Mouse (Mus musculus): Measurements from ENCODE around the gene Reg2. TPM values are rescaled to one million over a fixed set of nuclear protein-coding genes. Genes with fewer than 3 reads are reported as not detected.
A peak's percentile ranks its signal among the peaks of the same experiment; 100 is the strongest.
"Not testable (repeated sequence)": the region's sequence is repeated elsewhere in the genome, so short reads cannot be mapped to it uniquely, and the experiment has no call there.

The Reg2 gene
- not detected in 2 replicates for polyA plus RNA-seq (2015; fragmentation: Nextera tagmentation; extraction: Ambion mirVana)

GRCm38 (mm10) chr6:78395323-78395722 lies at the start of gene Reg2:
Gene Reg2 (plus strand): TSS chr6:78395623.
- not testable (repeated sequence) for H3K4me2 ChIP-seq (ENCODE audit: low read depth, low read length); ATAC-seq; H3K36me3 ChIP-seq (ENCODE audit: control insufficient read depth, insufficient read depth, low read length); H3K9me3 ChIP-seq (ENCODE audit: control insufficient read depth, low read length); H3K9ac ChIP-seq (ENCODE audit: low read depth, low read length); H3K4me1 ChIP-seq (ENCODE audit: control insufficient read depth, insufficient read depth, low read length); H3K4me3 ChIP-seq (ENCODE audit: low read length); H3K27ac ChIP-seq (ENCODE audit: low read length); H3K27me3 ChIP-seq (replicated peaks; ENCODE audit: control insufficient read depth, insufficient read depth, low read length)
- WGBS: 95% methylated on average over 4 of the region's 17 CpGs

DNA sequence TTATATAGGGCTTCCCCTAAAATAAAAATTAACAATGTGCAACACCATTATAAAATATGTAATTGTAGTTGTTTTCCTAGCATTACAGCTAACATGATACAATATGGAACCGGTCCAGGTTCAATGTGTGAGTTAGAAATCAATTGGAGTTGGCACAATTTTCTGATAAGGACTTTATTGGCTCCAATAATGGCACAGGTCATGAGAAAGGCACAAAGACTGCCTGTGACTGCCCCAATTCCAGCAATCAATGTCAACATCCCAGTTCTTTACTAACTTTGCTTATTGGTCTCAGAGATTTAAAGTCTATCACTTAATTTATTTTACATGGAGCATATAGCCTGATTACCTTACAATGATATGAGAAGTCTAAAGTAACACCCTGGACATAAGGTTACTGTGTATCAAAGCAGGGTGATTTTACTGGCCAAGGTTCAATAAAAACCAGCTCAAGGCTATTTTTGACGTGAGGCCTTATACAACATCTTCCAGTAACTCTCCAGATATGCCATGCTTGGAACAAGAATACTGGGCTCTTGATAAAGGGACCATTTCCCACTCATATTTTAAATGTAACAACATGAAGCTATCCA lies 33.4 kb upstream of the Reg2 start:
- Histone ChIP-seq H3K4me2 (ENCODE audit: low read depth, low read length) (no peak overlapping the region), H3K9ac (ENCODE audit: low read depth, low read length) (no peak overlapping the region), H3K27me3 (replicated peaks; ENCODE audit: control insufficient read depth, insufficient read depth, low read length) (no peaks in the 10 kb centered on the region), H3K9me3 (ENCODE audit: control insufficient read depth, low read length) (no peaks in the 10 kb centered on the region), H3K27ac (ENCODE audit: low read length) (no peak overlapping the region), H3K4me1 (ENCODE audit: control insufficient read depth, insufficient read depth, low read length) (no peaks in the 10 kb centered on the region), H3K36me3 (ENCODE audit: control insufficient read depth, insufficient read depth, low read length) (no peaks in the 10 kb centered on the region), H3K4me3 (ENCODE audit: low read length) (no peak overlapping the region)
- WGBS: 50% methylated on average over 2 of the region's 2 CpGs
- peak; percentile 92 for ATAC-seq

GRCm38 (mm10) chr6:78370357-78370756 lies 25.1 kb upstream of the Reg2 start, which contains the start of gene Reg3b:
Gene Reg3b (plus strand): TSS chr6:78370657.
- Histone ChIP-seq H3K4me2 (ENCODE audit: low read depth, low read length) (no peak within 1 kb of the TSS), H3K9me3 (ENCODE audit: control insufficient read depth, low read length) (no peaks in the 10 kb centered on the region), H3K27me3 (replicated peaks; ENCODE audit: control insufficient read depth, insufficient read depth, low read length) (no peaks in the 10 kb centered on the region), H3K4me1 (ENCODE audit: control insufficient read depth, insufficient read depth, low read length) (no peaks in the 10 kb centered on the region), H3K4me3 (ENCODE audit: low read length) (no peak within 1 kb of the TSS), H3K36me3 (ENCODE audit: control insufficient read depth, insufficient read depth, low read length) (no peaks in the 10 kb centered on the region), H3K27ac (ENCODE audit: low read length) (no peak within 1 kb of the TSS), H3K9ac (ENCODE audit: low read depth, low read length) (no peak within 1 kb of the TSS)
- 44% methylated on average over 2 of the region's 2 CpGs for WGBS
- ATAC-seq: no peak; the same call in 1 of the 2 replicates

DNA sequence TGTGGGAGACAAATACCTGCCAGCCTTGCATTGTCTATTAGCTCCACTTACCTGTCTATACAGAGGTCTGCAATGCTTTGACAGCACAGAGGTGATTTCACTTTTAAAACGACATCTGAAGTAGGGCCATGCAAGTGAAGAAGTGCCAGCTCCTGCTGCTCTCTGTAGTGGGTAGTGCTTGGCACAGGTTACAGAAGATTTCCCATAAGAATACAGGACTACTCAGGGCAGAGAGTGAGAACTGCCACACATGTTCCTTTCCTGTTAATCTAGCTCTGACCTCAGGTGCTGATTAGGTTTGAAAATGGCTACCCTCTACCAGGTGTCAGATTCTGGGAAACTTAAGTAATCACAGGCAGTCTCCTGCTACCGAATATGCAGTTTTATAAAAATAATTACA lies 16.7 kb upstream of the Reg2 start, which contains the start of gene Reg3d:
Reg3d (minus strand) TSS at position 101 of the 400 bp plus-strand sequence.
- Histone ChIP-seq H3K4me3 (ENCODE audit: low read length) (no peak within 1 kb of the TSS), H3K4me1 (ENCODE audit: control insufficient read depth, insufficient read depth, low read length) (no peaks in the 10 kb centered on the region), H3K36me3 (ENCODE audit: control insufficient read depth, insufficient read depth, low read length) (no peaks in the 10 kb centered on the region), H3K27ac (ENCODE audit: low read length) (no peak within 1 kb of the TSS), H3K27me3 (replicated peaks; ENCODE audit: control insufficient read depth, insufficient read depth, low read length) (no peaks in the 10 kb centered on the region), H3K9me3 (ENCODE audit: control insufficient read depth, low read length) (no peaks in the 10 kb centered on the region), H3K9ac (ENCODE audit: low read depth, low read length) (no peak within 1 kb of the TSS), H3K4me2 (ENCODE audit: low read depth, low read length) (no peak within 1 kb of the TSS)
- WGBS: 77% methylated on average over 2 of the region's 2 CpGs
- no peak for ATAC-seq

DNA sequence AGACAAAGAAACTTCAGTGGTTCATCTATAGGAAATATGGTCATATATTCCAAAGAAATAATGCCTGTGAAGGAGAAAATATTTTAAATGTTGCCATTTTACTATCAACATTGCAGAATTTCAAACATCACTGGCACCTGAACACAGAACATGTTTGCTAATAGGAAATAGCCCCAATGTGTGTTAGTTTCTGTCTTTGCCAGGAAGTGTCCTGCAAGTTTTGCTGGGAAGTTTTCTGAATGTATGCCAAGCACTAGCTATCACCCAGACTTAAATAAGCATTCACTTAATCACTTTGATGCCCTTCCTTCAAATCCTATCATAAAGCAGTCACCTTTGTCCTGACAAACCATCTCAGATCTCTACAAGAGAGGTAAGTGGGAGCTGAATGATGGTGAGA lies 15.0 kb upstream of the Reg2 start, which contains the start of gene Reg3a:
Reg3a (plus strand) TSS at position 301 of the 400 bp plus-strand sequence.
- Histone ChIP-seq H3K36me3 (ENCODE audit: control insufficient read depth, insufficient read depth, low read length) (no peaks in the 10 kb centered on the region), H3K27ac (ENCODE audit: low read length) (no peak within 1 kb of the TSS), H3K4me2 (ENCODE audit: low read depth, low read length) (no peak within 1 kb of the TSS), H3K9me3 (ENCODE audit: control insufficient read depth, low read length) (no peaks in the 10 kb centered on the region), H3K27me3 (replicated peaks; ENCODE audit: control insufficient read depth, insufficient read depth, low read length) (no peaks in the 10 kb centered on the region), H3K4me1 (ENCODE audit: control insufficient read depth, insufficient read depth, low read length) (no peaks in the 10 kb centered on the region), H3K4me3 (ENCODE audit: low read length) (no peak within 1 kb of the TSS), H3K9ac (ENCODE audit: low read depth, low read length) (no peak within 1 kb of the TSS)
- ATAC-seq: no peak

DNA sequence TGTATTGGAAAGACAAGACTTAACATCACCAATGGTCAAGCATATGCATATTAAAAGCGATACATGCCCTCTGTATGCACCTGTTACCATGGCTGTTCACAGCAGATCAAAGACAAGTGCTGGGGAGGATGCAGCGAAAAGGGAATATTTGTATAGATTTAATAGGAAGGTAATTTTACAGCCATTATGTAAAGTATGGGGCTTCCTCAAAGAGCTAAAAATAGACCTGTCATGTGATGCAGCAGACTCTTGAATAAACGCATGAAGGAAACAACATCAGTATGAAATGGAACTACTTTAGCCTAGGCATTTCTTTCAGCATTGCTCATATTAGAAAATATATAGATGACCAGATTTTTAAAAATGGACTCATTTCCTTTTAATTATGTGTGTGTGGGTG lies 9.8 kb upstream of the Reg2 start:
- no peak overlapping the region for H3K27ac ChIP-seq (ENCODE audit: low read length)
- H3K9ac ChIP-seq (ENCODE audit: low read depth, low read length): no peak overlapping the region
- no peaks in the 10 kb centered on the region for H3K36me3 ChIP-seq (ENCODE audit: control insufficient read depth, insufficient read depth, low read length)
- no peak overlapping the region for H3K4me2 ChIP-seq (ENCODE audit: low read depth, low read length)
- no peaks in the 10 kb centered on the region for H3K4me1 ChIP-seq (ENCODE audit: control insufficient read depth, insufficient read depth, low read length)
- no peaks in the 10 kb centered on the region for H3K9me3 ChIP-seq (ENCODE audit: control insufficient read depth, low read length)
- ATAC-seq: no peak
- WGBS: 83% methylated on average over 3 of the region's 3 CpGs
- H3K27me3 ChIP-seq (replicated peaks; ENCODE audit: control insufficient read depth, insufficient read depth, low read length): no peaks in the 10 kb centered on the region
- H3K4me3 ChIP-seq (ENCODE audit: low read length): no peak overlapping the region

GRCm38 (mm10) chr6:78422411-78422810 lies 27.0 kb downstream of the Reg2 start, which contains the start of gene Reg1:
Gene Reg1 (plus strand): TSS chr6:78422711.
- not testable (repeated sequence) for H3K4me1 ChIP-seq (ENCODE audit: control insufficient read depth, insufficient read depth, low read length); H3K9me3 ChIP-seq (ENCODE audit: control insufficient read depth, low read length); ATAC-seq; H3K9ac ChIP-seq (ENCODE audit: low read depth, low read length); H3K27ac ChIP-seq (ENCODE audit: low read length); H3K4me3 ChIP-seq (ENCODE audit: low read length); H3K36me3 ChIP-seq (ENCODE audit: control insufficient read depth, insufficient read depth, low read length); H3K4me2 ChIP-seq (ENCODE audit: low read depth, low read length); H3K27me3 ChIP-seq (replicated peaks; ENCODE audit: control insufficient read depth, insufficient read depth, low read length)

DNA sequence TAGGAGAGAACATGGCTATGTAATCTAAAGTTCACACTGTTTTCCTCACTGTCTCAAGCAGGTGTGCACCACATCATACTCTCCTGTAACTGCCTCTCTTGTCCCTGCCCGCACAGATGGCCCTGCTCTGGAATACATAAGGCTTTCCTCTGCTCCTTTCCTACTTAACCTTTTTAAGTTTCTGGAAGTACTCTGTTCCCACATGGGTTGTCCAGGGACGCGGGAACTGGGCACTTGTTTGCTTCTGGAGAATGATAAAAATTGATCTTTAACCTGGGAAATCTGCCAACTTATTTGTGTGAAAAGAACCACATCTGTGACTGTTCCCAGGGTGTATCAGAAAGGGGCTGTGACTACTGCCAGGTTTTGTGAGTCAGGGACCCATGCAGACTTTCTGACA lies 30.1 kb downstream of the Reg2 start:
- no peaks in the 10 kb centered on the region for H3K4me1 ChIP-seq (ENCODE audit: control insufficient read depth, insufficient read depth, low read length)
- no peaks in the 10 kb centered on the region for H3K27me3 ChIP-seq (replicated peaks; ENCODE audit: control insufficient read depth, insufficient read depth, low read length)
- 65% methylated on average over 3 of the region's 3 CpGs for WGBS
- H3K9ac ChIP-seq (ENCODE audit: low read depth, low read length): no peak overlapping the region
- no peak overlapping the region for H3K4me2 ChIP-seq (ENCODE audit: low read depth, low read length)
- no peak overlapping the region for H3K4me3 ChIP-seq (ENCODE audit: low read length)
- no peaks in the 10 kb centered on the region for H3K9me3 ChIP-seq (ENCODE audit: control insufficient read depth, low read length)
- peak; percentile 80 for ATAC-seq
- H3K36me3 ChIP-seq (ENCODE audit: control insufficient read depth, insufficient read depth, low read length): no peaks in the 10 kb centered on the region
- no peak overlapping the region for H3K27ac ChIP-seq (ENCODE audit: low read length)

DNA sequence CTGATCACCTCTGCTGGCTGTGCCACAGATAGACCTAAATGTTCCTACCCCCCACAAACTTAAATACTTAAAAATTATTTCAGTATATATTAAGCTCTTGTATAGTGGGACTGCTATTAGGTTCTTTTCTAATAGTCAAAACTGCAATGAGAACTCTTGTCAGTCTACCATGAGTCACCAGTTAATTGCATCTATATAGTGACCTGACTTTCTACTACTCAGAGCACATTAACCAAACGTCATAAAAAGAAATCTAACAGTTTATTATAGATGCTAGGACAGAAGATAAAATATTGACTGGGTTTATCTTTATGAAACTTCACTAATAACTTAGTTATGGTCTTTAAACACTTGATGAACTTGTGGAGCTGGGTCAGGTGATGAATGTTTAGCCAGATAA lies 51.8 kb downstream of the Reg2 start:
- peak; percentile 85 for ATAC-seq
- H3K4me1 ChIP-seq (ENCODE audit: control insufficient read depth, insufficient read depth, low read length): no peaks in the 10 kb centered on the region
- no peaks in the 10 kb centered on the region for H3K9me3 ChIP-seq (ENCODE audit: control insufficient read depth, low read length)
- no peak overlapping the region for H3K4me3 ChIP-seq (ENCODE audit: low read length)
- WGBS: 30% methylated on average over 1 of the region's 1 CpGs
- no peaks in the 10 kb centered on the region for H3K27me3 ChIP-seq (replicated peaks; ENCODE audit: control insufficient read depth, insufficient read depth, low read length)
- H3K36me3 ChIP-seq (ENCODE audit: control insufficient read depth, insufficient read depth, low read length): no peaks in the 10 kb centered on the region
- H3K4me2 ChIP-seq (ENCODE audit: low read depth, low read length): no peak overlapping the region
- no peak overlapping the region for H3K27ac ChIP-seq (ENCODE audit: low read length)
- no peak overlapping the region for H3K9ac ChIP-seq (ENCODE audit: low read depth, low read length)

GRCm38 (mm10) chr6:78448409-78448808 lies 53.0 kb downstream of the Reg2 start:
- peak; percentile 74 for ATAC-seq
- no peaks in the 10 kb centered on the region for H3K4me1 ChIP-seq (ENCODE audit: control insufficient read depth, insufficient read depth, low read length)

More at GRCm38 (mm10) chr6:78448409-78448808, 53.0 kb downstream of the Reg2 start:
- H3K4me2 ChIP-seq (ENCODE audit: low read depth, low read length): no peak overlapping the region
- H3K36me3 ChIP-seq (ENCODE audit: control insufficient read depth, insufficient read depth, low read length): no peaks in the 10 kb centered on the region
- no peaks in the 10 kb centered on the region for H3K9me3 ChIP-seq (ENCODE audit: control insufficient read depth, low read length)
- H3K27me3 ChIP-seq (replicated peaks; ENCODE audit: control insufficient read depth, insufficient read depth, low read length): no peaks in the 10 kb centered on the region
- no peak overlapping the region for H3K4me3 ChIP-seq (ENCODE audit: low read length)
- no peak overlapping the region for H3K27ac ChIP-seq (ENCODE audit: low read length)
- no peak overlapping the region for H3K9ac ChIP-seq (ENCODE audit: low read depth, low read length)
